Mouse (Mus musculus): ENCODE data around the gene Csk.

- TF ChIP-seq CTCF (IDR thresholded peaks at IDR 0.05; ENCODE audit: low read depth, low read length) = no peak
- TF ChIP-seq GATA2 (IDR thresholded peaks at IDR 0.05; ENCODE audit: borderline replicate concordance, low read depth, low read length) = no peak
- no peak for TF ChIP-seq GATA1 (IDR thresholded peaks at IDR 0.05; ENCODE audit: borderline replicate concordance, low read length)
Observed at GRCm38 (mm10) chr9:57664616-57665015, 11.2 kb upstream of the Csk start.

All from G1E (cell line).